Mouse (Mus musculus): ENCODE data around the gene Cytl1.

GRCm38 (mm10) chr5:37753366-37753765 is 18.0 kb downstream of the Cytl1 start:
- TF ChIP-seq CTCF (IDR thresholded peaks at IDR 0.05; ENCODE audit: low read depth) = no peak
- TF ChIP-seq EP300 (IDR thresholded peaks at IDR 0.05; ENCODE audit: low read depth) = no peak

All from liver, postnatal 0 days (tissue).